Mouse (Mus musculus): ENCODE results near the gene Mtmr12. TPM values are rescaled to one million over a fixed set of nuclear protein-coding genes. Genes with fewer than 3 reads are reported as not detected.

Gene Mtmr12
- total and polyA plus RNA-seq, 3 experiments: 14.3 to 38.2 TPM; not detected in 1

- TF ChIP-seq ETS1 (IDR thresholded peaks at IDR 0.05; ENCODE audit: low read depth, low read length): peak; percentile 92
- TF ChIP-seq CTCF (IDR thresholded peaks at IDR 0.05 in 2 of 3, conservative IDR thresholded peaks at IDR 0.05 in 1 of 3; ENCODE audit: control insufficient read depth in 1 of 3, insufficient read depth in 1 of 3, low read depth in 2 of 3, low read length in 3 of 3, poor library complexity in 1 of 3, severe bottlenecking in 1 of 3): no peak
- no peak for TF ChIP-seq USF2 (IDR thresholded peaks at IDR 0.05; ENCODE audit: borderline replicate concordance in 1 of 2, insufficient read depth in 1 of 2, low read depth in 1 of 2, low read length in 2 of 2)
- peak; percentile 34; the same call in 1 of the 2 replicates for TF ChIP-seq MAX (IDR thresholded peaks at IDR 0.05; ENCODE audit: low read length)
- TF ChIP-seq POLR2A (IDR thresholded peaks at IDR 0.05; ENCODE audit: control insufficient read depth in 1 of 2, insufficient read depth in 1 of 2, low read depth in 1 of 2, low read length in 2 of 2, poor library complexity in 1 of 2): peak in 1 of 2 experiments; percentile 65; a peak in 3 of 4 replicates
- TF ChIP-seq ZNF384 (IDR thresholded peaks at IDR 0.05; ENCODE audit: low read depth, low read length): no peak; the same call in 1 of the 2 replicates
- peak; percentile 78 for TF ChIP-seq TBP (IDR thresholded peaks at IDR 0.05; ENCODE audit: low read depth, low read length)
- peak; percentile 33 for TF ChIP-seq SMC3 (IDR thresholded peaks at IDR 0.05; ENCODE audit: low read depth, low read length)
- no peak for TF ChIP-seq USF1 (IDR thresholded peaks at IDR 0.05; ENCODE audit: low read depth, low read length)
- TF ChIP-seq ZMIZ1 (IDR thresholded peaks at IDR 0.05; ENCODE audit: low read depth, low read length): peak; percentile 76; the same call in 1 of the 2 replicates
- TF ChIP-seq RCOR1 (IDR thresholded peaks at IDR 0.05; ENCODE audit: low read depth, low read length): peak; percentile 91
- 0 out of 2 replicates have a peak, but pooled peaks have one; percentile 12 for TF ChIP-seq ZC3H11A (IDR thresholded peaks at IDR 0.05; ENCODE audit: low read depth, low read length)
- TF ChIP-seq RAD21 (IDR thresholded peaks at IDR 0.05; ENCODE audit: low read depth, low read length): no peak; the same call in 1 of the 2 replicates
- no peak; the same call in 1 of the 2 replicates for TF ChIP-seq POLR2AphosphoS5 (IDR thresholded peaks at IDR 0.05; ENCODE audit: borderline replicate concordance, low read depth, low read length)
- no peak for TF ChIP-seq UBTF (IDR thresholded peaks at IDR 0.05; ENCODE audit: borderline replicate concordance, insufficient read depth, low read depth, low read length)
- peak; percentile 93 for TF ChIP-seq MYB (IDR thresholded peaks at IDR 0.05; ENCODE audit: low read depth, low read length)
- peak; percentile 76 for TF ChIP-seq MAZ (IDR thresholded peaks at IDR 0.05; ENCODE audit: low read depth, low read length)
- peak; percentile 29 for TF ChIP-seq NELFE (IDR thresholded peaks at IDR 0.05; ENCODE audit: low read depth, low read length)
- no peak; the same call in 1 of the 2 replicates for TF ChIP-seq CHD1 (IDR thresholded peaks at IDR 0.05; ENCODE audit: low read depth, low read length)
- peak; percentile 90 for TF ChIP-seq TAL1 (IDR thresholded peaks at IDR 0.05; ENCODE audit: low read length)
- TF ChIP-seq TCF12 (IDR thresholded peaks at IDR 0.05; ENCODE audit: low read depth, low read length): peak; percentile 83
Measured at GRCm38 (mm10) chr15:12193880-12194816, 10.7 kb upstream of the Mtmr12 start (continued).

All from MEL (cell line).